In genomic region chr7:126797411-126798126, GRCm38 (mm10) we compare ENCODE assay signal across 8 mouse cellular contexts. TPM values are rescaled to one million over a fixed set of nuclear protein-coding genes. Genes with fewer than 3 reads are reported as not detected.
A peak's percentile ranks its signal among the peaks of the same experiment; 100 is the strongest.
DNase-seq lines count a peak whose midpoint lies in the region; ATAC-seq lines count a peak whose summit lies in the region.

Gene Fam57b (plus strand): TSS chr7:126797668.

- ATAC-seq in kidney, embryonic 14.5 days (ENCODE audit: low FRiP score, low TSS enrichment): no peak
- no peak for ATAC-seq in liver, embryonic 16.5 days (ENCODE audit: low read depth)
- no peak for ATAC-seq in stomach, embryonic 14.5 days (ENCODE audit: insufficient number of reproducible peaks, insufficient read depth, low FRiP score, low read depth)
- ATAC-seq in CD4-positive, CD25-positive, alpha-beta regulatory T cell, adult 4 months: no peak

- DNase-seq in ovary, adult 18-20 months (ENCODE audit: low spot score): peak; percentile 81
- no peak for DNase-seq in ovary, postnatal 14 days (ENCODE audit: low spot score)
- peak; percentile 77 for DNase-seq in cerebellum, adult 9-10 months
- DNase-seq in heart, adult 18-20 months: peak; percentile 71 to 83

- H3K36me3 ChIP-seq in kidney, embryonic 14.5 days (ENCODE audit: control insufficient read depth, insufficient read depth, low read length): peaks cover 40% of the 10 kb centered on the region
- H3K36me3 ChIP-seq in liver, embryonic 16.5 days (ENCODE audit: control insufficient read depth, insufficient read depth): peaks cover 6% of the 10 kb centered on the region
- H3K36me3 ChIP-seq in stomach, embryonic 14.5 days (ENCODE audit: control insufficient read depth, insufficient read depth, low read length): peaks cover 34% of the 10 kb centered on the region

- 31% methylated on average over 21 of the region's 21 CpGs for WGBS in kidney, embryonic 14.5 days
- WGBS in liver, embryonic 16.5 days (ENCODE audit: insufficient replicate concordance): 10% methylated on average over 21 of the region's 21 CpGs
- 29% methylated on average over 21 of the region's 21 CpGs for WGBS in stomach, embryonic 14.5 days

- peak within 1 kb of the TSS; percentile 73 for H3K4me2 ChIP-seq in kidney, embryonic 14.5 days (replicated peaks; ENCODE audit: low read depth, low read length)
- peak within 1 kb of the TSS; percentile 97 for H3K4me2 ChIP-seq in liver, embryonic 16.5 days (ENCODE audit: low read depth, low read length)
- H3K4me2 ChIP-seq in stomach, embryonic 14.5 days (replicated peaks; ENCODE audit: low read depth, low read length): peak within 1 kb of the TSS; percentile 80

- peak within 1 kb of the TSS; percentile 92 for H3K4me3 ChIP-seq in kidney, embryonic 14.5 days (ENCODE audit: low read length)
- peak within 1 kb of the TSS; percentile 81 for H3K4me3 ChIP-seq in liver, embryonic 16.5 days (ENCODE audit: low read depth, low read length)
- peak within 1 kb of the TSS; percentile 80 for H3K4me3 ChIP-seq in stomach, embryonic 14.5 days (ENCODE audit: low read depth, low read length)

- peaks cover 17% of the 10 kb centered on the region for H3K4me1 ChIP-seq in kidney, embryonic 14.5 days (ENCODE audit: control insufficient read depth, insufficient read depth, low read length)
- H3K4me1 ChIP-seq in liver, embryonic 16.5 days (ENCODE audit: control insufficient read depth, low read depth, low read length): peaks cover 45% of the 10 kb centered on the region
- H3K4me1 ChIP-seq in stomach, embryonic 14.5 days (ENCODE audit: control insufficient read depth, insufficient read depth, low read length): peaks cover 28% of the 10 kb centered on the region

- H3K27me3 ChIP-seq in kidney, embryonic 14.5 days (ENCODE audit: control insufficient read depth, insufficient read depth, low read length): no peaks in the 10 kb centered on the region
- no peaks in the 10 kb centered on the region for H3K27me3 ChIP-seq in liver, embryonic 16.5 days (ENCODE audit: control insufficient read depth, insufficient read depth, low read depth, low read length)
- H3K27me3 ChIP-seq in stomach, embryonic 14.5 days (ENCODE audit: control insufficient read depth, insufficient read depth, low read length): no peaks in the 10 kb centered on the region

- H3K9ac ChIP-seq in kidney, embryonic 14.5 days (ENCODE audit: low read depth, low read length): peak within 1 kb of the TSS; percentile 90
- peak within 1 kb of the TSS; percentile 79 for H3K9ac ChIP-seq in liver, embryonic 16.5 days (ENCODE audit: low read depth, low read length)
- H3K9ac ChIP-seq in stomach, embryonic 14.5 days (replicated peaks; ENCODE audit: low read depth, low read length): peak within 1 kb of the TSS; percentile 77

- peak within 1 kb of the TSS; percentile 93 for H3K27ac ChIP-seq in kidney, embryonic 14.5 days (ENCODE audit: low read depth, low read length)
- peak within 1 kb of the TSS; percentile 88 for H3K27ac ChIP-seq in liver, embryonic 16.5 days (ENCODE audit: low read length)
- peak within 1 kb of the TSS; percentile 93 for H3K27ac ChIP-seq in stomach, embryonic 14.5 days (ENCODE audit: low read length)

- no peaks in the 10 kb centered on the region for H3K9me3 ChIP-seq in kidney, embryonic 14.5 days (ENCODE audit: control insufficient read depth, low read length)
- H3K9me3 ChIP-seq in liver, embryonic 16.5 days (replicated peaks; ENCODE audit: control insufficient read depth, low read length): no peaks in the 10 kb centered on the region
- H3K9me3 ChIP-seq in stomach, embryonic 14.5 days (ENCODE audit: control insufficient read depth, low read depth, low read length): no peaks in the 10 kb centered on the region

RNA-seq across cellular contexts. Expression of gene Fam57b, which starts in this region (rescaled TPM):
- 1 to 10 TPM; 8.4 to 8.6 TPM for total RNA-seq in heart, adult 18-20 months (2021)
- 0.15 TPM in 1 of 2 replicates, not detected in the other for polyA plus RNA-seq in kidney, embryonic 14.5 days (2014; fragmentation: Nextera tagmentation; extraction: Ambion mirVana)
- polyA plus RNA-seq in liver, embryonic 16.5 days (2015; fragmentation: Nextera tagmentation; extraction: Ambion mirVana): not detected in 2 replicates
- 1.1 and 1.8 TPM in 2 replicates for polyA plus RNA-seq in stomach, embryonic 14.5 days (2014; fragmentation: Nextera tagmentation; extraction: Ambion mirVana)
- polyA plus RNA-seq in CD4-positive, CD25-positive, alpha-beta regulatory T cell, adult 4 months (2017; shearing (Covaris generic)): not detected
